Mouse (Mus musculus) ES-E14 (cell line): ENCODE measurements at regions not wholly inside any gene's neighbourhood (a gene's known extent, or its start where the extent isn't known, plus 50 kb on each side); places are given as distances from the start of the nearest gene placed in this dataset.

Experiments used
- DNase-seq: peaks from one replicate; pipeline ENCODE4 v3.0.0-alpha.2; 2013; ENCODE audit warnings: low read depth, low spot score
- H3K27ac ChIP-seq: 2 replicates; pipeline ENCODE4 v1.5.1; 2012; ENCODE audit warnings: low read depth, mild to moderate bottlenecking, low read length, moderate library complexity, mixed read lengths; ENCODE audit not compliant: poor library complexity, insufficient read depth, severe bottlenecking
- H3K36me3 ChIP-seq: 2 replicates; pipeline ENCODE4 v1.6.1; 2012; ENCODE audit warnings: mild to moderate bottlenecking, low read length, moderate library complexity, mixed read lengths; ENCODE audit not compliant: control insufficient read depth, poor library complexity, insufficient read depth, severe bottlenecking
- H3K4me1 ChIP-seq, 2 experiments: fragments of 150-350 bp in 1 of 2; sonication (generic) in 1 of 2; 2 replicates each; pipeline ENCODE4 v1.6.1; 2012; ENCODE audit warnings: low read length in 2 of 2, mild to moderate bottlenecking in 1 of 2, mixed read lengths in 1 of 2; ENCODE audit not compliant: control insufficient read depth in 2 of 2, insufficient read depth in 2 of 2, poor library complexity in 1 of 2
- H3K4me3 ChIP-seq, 2 experiments: fragments of 150-350 bp in 1 of 2; sonication (generic) in 1 of 2; 2 replicates each; pipeline ENCODE4 v1.5.1; 2012; ENCODE audit warnings: low read length in 2 of 2, low read depth in 1 of 2, mild to moderate bottlenecking in 1 of 2, mixed read lengths in 1 of 2; ENCODE audit not compliant: insufficient read depth in 1 of 2, poor library complexity in 1 of 2, severe bottlenecking in 1 of 2
- H3K9ac ChIP-seq: 2 replicates; pipeline ENCODE4 v1.6.1; 2012; ENCODE audit warnings: low read depth, mild to moderate bottlenecking, low read length, mixed read lengths; ENCODE audit not compliant: poor library complexity, insufficient read depth, severe bottlenecking
- H3K9me3 ChIP-seq: fragments of 150-350 bp; sonication (generic); 2 replicates; pipeline ENCODE4 v1.6.1; 2012; ENCODE audit warnings: low read depth, mild to moderate bottlenecking, low read length; ENCODE audit not compliant: control insufficient read depth, insufficient read depth
- CHD2 ChIP-seq: IDR thresholded peaks from 2 replicates; pipeline ENCODE4 v1.6.1; 2014; ENCODE audit warnings: mild to moderate bottlenecking, low read depth, low read length, inconsistent platforms
- HCFC1 ChIP-seq: IDR thresholded peaks from 2 replicates; pipeline ENCODE4 v1.6.1; 2012; ENCODE audit warnings: low read length, inconsistent platforms, borderline replicate concordance; ENCODE audit not compliant: insufficient read depth
- MAFK ChIP-seq: IDR thresholded peaks from 2 replicates; pipeline ENCODE4 v1.6.1; 2014; ENCODE audit warnings: mild to moderate bottlenecking, low read depth, low read length, inconsistent platforms; ENCODE audit not compliant: insufficient read depth
- ZC3H11A ChIP-seq: IDR thresholded peaks from 2 replicates; pipeline ENCODE4 v1.6.1; 2012; ENCODE audit warnings: low read depth, mild to moderate bottlenecking, inconsistent platforms, low read length, borderline replicate concordance
- ZNF384 ChIP-seq: IDR thresholded peaks from 2 replicates; pipeline ENCODE4 v1.6.1; 2012; ENCODE audit warnings: low read depth, low read length, inconsistent platforms
- in situ Hi-C, 2 experiments: fragments of 600-800 bp; cut with MboI; formaldehyde crosslinking; loops; one replicate each; pipeline ENCODE4 v1.15.1; 2025; ENCODE audit warnings: low sequenced_read_pairs in 2 of 2, inconsistent platforms in 1 of 2; ENCODE audit not compliant: unreplicated experiment in 2 of 2

DNA sequence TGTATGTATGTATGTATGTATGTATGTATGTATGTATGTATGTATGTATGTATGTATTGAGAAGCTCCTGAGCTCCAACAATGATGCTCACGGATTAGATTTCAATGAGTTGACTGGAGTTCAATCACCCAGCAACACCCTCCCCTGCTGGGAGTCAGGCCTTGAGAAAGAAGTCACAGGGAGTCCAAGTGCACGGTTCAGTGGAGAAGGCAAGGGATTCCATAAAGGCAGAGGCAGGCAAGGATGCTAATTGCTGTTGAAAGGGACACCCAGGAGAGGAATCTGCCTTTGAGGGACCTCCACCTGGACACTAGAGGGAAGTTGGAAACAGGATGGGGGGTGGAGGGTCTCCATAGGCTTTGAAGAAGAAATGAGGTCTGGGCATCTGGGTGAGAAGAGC, 331.2 kb upstream of the Zfp462 start:
- Histone ChIP-seq H3K9ac (no peak overlapping the region), H3K36me3 (no peaks in the 10 kb centered on the region), H3K27ac (no peak overlapping the region), H3K9me3 (no peaks in the 10 kb centered on the region), H3K4me3 (no peak overlapping the region), H3K4me1 (peaks cover 2 to 4% of the 10 kb centered on the region in 2 experiments; a peak in 2 of 4 replicates)
- in situ Hi-C loops: no loop called here
- TF ChIP-seq ZC3H11A: no peak
- no peak for TF ChIP-seq HCFC1
- no peak for TF ChIP-seq MAFK
- TF ChIP-seq CHD2: no peak
- TF ChIP-seq ZNF384: no peak
- DNase-seq: no peak

DNA sequence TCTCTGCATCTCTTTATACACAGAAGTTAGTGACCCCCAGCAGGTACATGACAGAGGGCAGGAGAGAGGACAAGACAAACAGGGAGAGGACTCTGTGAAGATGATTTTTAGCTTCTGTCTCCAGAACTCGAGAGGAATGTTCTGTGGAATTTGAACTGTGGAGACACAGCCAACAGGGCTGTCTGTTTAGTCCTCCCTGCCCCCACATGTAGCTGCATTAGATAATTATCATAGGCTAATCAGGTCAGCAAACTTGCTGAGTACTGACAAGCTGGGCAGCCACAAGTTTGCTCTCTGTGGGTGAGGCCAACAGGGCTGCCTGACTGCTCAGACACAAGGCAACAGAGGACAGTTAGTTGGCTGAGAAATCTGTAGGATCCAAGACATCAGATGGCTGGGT, 329.0 kb upstream of the Zfp462 start:
- Histone ChIP-seq H3K9me3 (no peaks in the 10 kb centered on the region), H3K4me3 (no peak overlapping the region), H3K9ac (no peak overlapping the region), H3K4me1 (0 out of 4 replicates have a peak, but pooled peaks cover 0 to 4% of the 10 kb centered on the region in 2 experiments), H3K36me3 (no peaks in the 10 kb centered on the region), H3K27ac (no peak overlapping the region)
- TF ChIP-seq CHD2 (no peak), ZNF384 (no peak), MAFK (no peak), ZC3H11A (no peak)
- DNase-seq: no peak
- in situ Hi-C loops: no loop called here

DNA sequence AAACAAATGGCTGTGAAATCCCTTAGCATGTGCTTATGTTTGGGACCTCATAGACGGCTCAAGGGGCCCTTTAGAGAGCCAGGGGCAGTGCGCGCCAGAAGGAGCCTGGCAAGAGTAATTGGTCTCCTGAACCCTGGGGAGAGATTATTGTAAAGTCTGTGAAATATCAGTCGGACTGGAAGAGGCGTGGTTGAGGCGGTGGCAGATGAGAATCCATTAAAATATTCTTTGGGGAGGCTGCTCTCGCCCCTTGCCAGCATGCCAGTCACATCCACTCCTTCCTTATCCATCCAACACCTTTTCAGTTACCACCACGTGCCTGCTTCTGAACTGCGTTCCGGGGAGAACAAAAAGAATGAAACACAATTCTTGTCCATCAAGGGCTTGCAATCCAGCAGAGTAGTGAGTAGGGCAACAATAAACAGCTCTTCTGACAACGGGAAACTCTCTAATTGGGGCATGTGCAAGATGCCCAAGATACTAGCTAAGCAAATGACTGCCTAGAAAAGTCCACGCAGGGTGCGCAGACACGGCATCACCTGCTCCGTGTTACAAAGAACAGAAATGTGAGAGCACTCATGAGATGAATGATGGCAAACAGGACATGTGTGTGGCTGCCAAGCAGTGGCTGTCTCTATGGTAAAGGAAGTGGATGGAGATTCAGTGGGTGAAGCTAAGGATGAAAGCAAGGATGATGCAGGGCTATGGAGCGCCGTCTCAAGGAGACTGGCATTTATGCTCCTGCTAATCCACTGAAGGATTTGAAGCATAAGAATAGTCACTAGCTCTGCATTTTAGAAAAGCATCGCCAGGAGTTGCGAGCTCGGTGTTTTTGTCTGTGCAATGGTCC, 320.6 kb upstream of the Zfp462 start:
- Histone ChIP-seq H3K4me3 (no peak overlapping the region), H3K9ac (no peak overlapping the region), H3K9me3 (no peaks in the 10 kb centered on the region), H3K4me1 (no peaks in the 10 kb centered on the region), H3K36me3 (no peaks in the 10 kb centered on the region), H3K27ac (no peak overlapping the region)
- TF ChIP-seq CHD2 (no peak), MAFK (no peak), ZC3H11A (no peak), HCFC1 (no peak), ZNF384 (no peak)
- in situ Hi-C loops: no loop called here
- no peak for DNase-seq

DNA sequence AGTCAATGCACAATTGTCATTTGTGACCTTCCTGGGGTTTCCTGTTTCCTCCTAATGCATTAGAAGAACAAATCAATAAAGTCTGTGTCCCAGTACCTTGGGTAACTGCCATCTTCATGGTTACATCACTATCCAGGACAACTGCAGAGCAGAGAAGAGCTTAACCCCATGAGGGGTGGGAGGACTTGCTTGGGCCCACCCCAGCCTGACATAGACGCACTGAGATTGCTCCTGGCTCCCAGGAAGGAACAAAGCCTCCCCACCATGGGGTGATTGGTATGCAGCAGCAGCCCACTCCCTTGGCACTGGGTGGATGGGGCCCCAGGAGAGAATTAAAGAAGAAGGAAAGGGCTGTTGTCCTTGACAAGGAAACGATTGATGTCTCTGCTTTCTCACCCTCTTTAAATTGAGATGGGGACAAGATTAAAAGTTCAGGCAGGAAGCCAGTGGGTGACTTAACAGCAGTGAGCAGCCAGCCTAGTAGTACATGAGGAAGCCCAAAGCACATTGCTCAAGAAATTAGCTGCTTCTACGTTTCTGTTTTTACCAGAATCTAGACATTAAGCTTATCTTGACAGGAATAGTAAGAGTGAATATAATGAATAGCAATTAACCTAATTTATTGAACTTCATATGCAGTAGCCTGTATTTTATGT, 307.7 kb upstream of the Zfp462 start:
- H3K9ac ChIP-seq: no peak overlapping the region
- H3K27ac ChIP-seq: no peak overlapping the region
- DNase-seq: no peak
- no peaks in the 10 kb centered on the region for H3K36me3 ChIP-seq
- no peak for TF ChIP-seq ZNF384
- no peak for TF ChIP-seq HCFC1
- no peak for TF ChIP-seq ZC3H11A
- TF ChIP-seq CHD2: no peak
- no peak for TF ChIP-seq MAFK
- H3K9me3 ChIP-seq: no peaks in the 10 kb centered on the region
- H3K4me1 ChIP-seq: no peaks in the 10 kb centered on the region
- in situ Hi-C loops: no loop called here
- H3K4me3 ChIP-seq: no peak overlapping the region
